Mouse (Mus musculus): Measurements from ENCODE around the gene Rbbp8nl.

- no peak for TF ChIP-seq CTCF (IDR thresholded peaks at IDR 0.05; ENCODE audit: extremely low read depth, insufficient read depth, low read length)
- TF ChIP-seq POLR2A (IDR thresholded peaks at IDR 0.05; ENCODE audit: extremely low read depth, insufficient read depth, low read length): no peak
Observed at GRCm38 (mm10) chr2:180271804-180272395, 17.8 kb downstream of the Rbbp8nl start.

Data from cortical plate, adult 2 months (tissue).